Mouse (Mus musculus) left cerebral cortex, postnatal 25 days (tissue): ENCODE results near the gene Vmn1r32. TPM values are rescaled to one million over a fixed set of nuclear protein-coding genes. Genes with fewer than 3 reads are reported as not detected.
A peak's percentile ranks its signal among the peaks of the same experiment; 100 is the strongest.

Experiments
- DNase-seq, 2 experiments: peaks; one replicate each; pipeline ENCODE4 v3.0.0; 2022; ENCODE audit warnings: low spot score in 2 of 2, mixed read lengths in 1 of 2
- intact Hi-C: fragments of 180-260 bp; cut with DNase I; formaldehyde crosslinking; loops from one replicate; pipeline ENCODE4 v1.15.1; 2025
- total RNA-seq, 2 experiments: library from RNA; stranded (reverse); gene quantifications; 2 replicates each; pipeline ENCODE4 v1.2.3; 2021

The Vmn1r32 gene
- not detected for total RNA-seq

DNA sequence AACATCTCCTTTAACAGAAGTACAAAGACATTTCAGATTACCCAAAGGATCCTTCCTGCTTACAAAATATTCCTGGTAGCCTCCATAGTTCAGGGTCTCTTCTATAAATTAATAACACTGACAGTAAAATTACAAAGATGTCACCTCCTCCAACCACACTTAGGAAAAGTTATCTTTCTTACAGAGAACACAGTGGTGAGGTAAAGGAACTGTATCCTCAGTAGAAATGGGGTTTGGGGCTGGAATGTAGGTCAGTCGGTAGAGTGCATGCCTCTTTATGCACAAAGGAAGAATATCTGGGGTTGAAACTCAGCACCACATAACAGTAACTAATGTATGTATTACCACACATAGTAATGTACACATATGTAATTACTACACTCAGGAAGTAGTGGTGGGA is at the start of gene Vmn1r32:
Vmn1r32 (minus strand) TSS at position 101 of the 400 bp plus-strand sequence.
- intact Hi-C loops: no loop called here
- no peak for DNase-seq

DNA sequence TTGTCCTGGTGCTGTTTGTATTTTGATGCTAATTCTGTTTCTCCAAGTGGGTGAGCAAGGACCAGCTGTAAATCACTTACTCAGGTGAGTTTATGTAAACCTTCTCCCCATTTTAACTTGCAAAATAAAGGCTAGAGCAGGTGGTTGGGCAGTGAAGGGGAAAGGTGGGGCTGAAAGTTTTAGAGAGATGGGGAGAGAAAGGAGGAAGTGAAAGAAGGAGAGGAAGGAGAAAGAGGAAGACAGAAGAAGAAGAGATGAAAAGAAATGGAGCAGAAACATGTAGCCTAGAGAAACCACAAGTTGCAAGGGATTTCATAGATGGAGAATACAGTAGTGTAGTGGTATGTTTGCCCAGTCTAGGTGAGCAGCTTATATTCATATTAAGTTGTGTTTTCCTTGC is 35.9 kb upstream of the Vmn1r32 start:
- no peak for DNase-seq
- intact Hi-C loops: no loop called here

DNA sequence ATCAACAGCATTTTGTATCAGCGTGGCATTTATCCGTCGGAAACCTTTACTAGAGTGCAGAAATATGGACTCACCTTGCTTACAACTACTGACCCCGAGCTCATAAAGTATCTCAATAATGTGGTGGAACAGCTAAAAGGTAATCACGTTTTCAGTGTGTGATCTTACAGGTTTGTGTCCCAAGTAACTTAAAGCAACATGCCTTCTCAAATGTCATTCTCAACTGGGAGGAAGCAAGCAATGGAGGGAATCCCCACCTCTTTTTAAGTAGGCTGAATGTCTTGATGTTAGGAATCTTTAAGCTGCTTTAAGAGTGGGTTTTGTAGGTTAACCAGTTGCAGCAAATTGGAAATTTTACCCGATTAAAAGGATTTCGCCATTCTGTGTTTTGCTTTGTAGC is 23.9 kb downstream of the Vmn1r32 start:
- DNase-seq: no peak
- intact Hi-C loops: loop anchor here (5.0 kb wide), 1 partner anchor 631 kb away; no protein-coding TSS in a partner anchor

DNA sequence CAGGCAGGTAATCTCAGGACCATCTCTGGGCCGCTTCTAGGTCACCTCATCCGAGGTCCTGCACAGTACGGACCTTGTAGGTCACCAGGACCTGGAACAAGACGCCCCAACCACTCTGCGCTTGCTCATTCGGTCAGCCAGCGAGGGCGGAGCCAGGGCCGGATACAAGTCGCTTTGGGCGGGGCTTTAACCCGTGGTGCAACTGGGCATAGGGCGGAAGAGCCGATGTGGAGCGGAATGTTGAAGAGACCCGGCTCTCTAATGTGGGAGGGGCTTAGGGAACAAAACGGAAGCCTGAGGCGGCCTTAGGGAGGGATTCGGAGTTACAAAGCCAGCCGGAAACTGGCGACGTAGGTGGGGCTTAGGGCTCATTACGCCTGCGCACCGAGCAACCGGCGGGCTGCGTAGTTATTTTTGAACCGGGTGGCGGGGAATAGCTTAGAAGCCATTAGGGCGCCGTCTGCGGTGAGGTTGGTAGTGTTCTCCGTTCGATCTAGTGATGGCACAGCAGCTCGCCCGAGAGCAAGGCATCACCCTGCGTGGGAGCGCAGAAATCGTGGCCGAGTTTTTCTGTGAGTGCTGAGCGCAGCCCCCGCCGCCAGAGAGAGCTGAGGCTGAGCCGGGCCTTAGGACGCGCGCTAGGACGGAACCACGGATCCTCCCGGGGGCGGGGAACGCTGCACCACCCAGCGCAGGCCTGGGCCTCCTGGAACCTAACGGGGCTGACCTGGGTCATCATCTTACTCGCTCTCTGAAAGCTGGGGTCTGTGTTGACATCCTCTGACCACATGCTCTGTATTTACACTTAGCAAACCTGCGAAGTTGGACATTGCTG is 24.7 kb downstream of the Vmn1r32 start, which contains the start of gene Mad2l1:
Mad2l1 (plus strand) TSS at position 363 of the 835 bp plus-strand sequence.
- peak; percentile 94 to 99 for DNase-seq
- intact Hi-C loops: loop anchor here (5.0 kb wide), 1 partner anchor 632 kb away; no protein-coding TSS in a partner anchor

DNA sequence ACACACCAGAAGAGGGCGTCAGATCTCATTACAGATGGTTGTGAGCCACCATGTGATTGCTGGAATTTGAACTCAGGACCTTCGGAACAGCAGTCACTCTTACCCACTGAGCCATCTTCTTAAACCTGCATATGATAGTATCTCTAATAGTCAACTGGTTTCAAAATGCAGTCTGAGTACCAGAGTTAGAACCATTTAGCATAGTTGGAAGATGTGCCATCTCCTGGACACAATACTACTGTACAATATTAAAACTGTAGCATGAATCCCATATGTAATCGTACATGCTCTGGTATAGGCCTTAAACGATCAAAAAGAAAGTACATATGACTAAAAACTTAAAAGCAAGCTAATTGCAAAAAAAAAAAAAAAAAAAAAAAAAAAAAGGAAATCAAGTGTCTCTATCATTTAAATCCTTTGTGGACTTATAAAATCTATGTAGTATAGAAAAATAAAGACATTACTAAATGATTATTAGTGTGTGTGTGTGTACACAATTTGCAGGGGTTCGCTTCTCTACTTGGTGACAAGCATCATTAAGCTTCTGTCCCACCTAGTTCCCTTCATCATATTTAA is 25.4 kb downstream of the Vmn1r32 start:
- intact Hi-C loops: loop anchor here (5.0 kb wide), 2 partner anchors 1022 to 1407 kb away; no protein-coding TSS in a partner anchor
- peak in 1 of 2 experiments; percentile 6 for DNase-seq

DNA sequence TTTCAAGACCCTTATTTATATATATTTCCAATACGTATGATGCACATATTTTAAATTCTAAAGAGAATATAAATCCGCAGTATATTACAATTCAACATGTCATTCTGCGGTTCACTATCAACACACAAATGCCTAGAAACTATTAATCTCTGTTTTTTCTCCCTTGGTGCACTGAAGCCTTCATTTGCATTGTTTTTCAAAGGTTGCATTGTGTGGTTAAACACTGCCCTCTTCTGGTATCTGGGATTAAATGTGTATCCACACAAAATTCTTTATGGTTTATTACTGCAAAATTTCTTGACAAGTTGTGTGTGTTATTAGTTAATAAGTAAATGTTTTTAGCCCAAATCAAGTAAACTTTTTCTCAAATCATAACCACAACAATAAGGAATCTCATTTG is 26.7 kb downstream of the Vmn1r32 start:
- intact Hi-C loops: loop anchor here (2.0 to 5.0 kb wide), 3 partner anchors 882 to 1406 kb away; no protein-coding TSS in a partner anchor
- DNase-seq: peak; percentile 16 to 64

DNA sequence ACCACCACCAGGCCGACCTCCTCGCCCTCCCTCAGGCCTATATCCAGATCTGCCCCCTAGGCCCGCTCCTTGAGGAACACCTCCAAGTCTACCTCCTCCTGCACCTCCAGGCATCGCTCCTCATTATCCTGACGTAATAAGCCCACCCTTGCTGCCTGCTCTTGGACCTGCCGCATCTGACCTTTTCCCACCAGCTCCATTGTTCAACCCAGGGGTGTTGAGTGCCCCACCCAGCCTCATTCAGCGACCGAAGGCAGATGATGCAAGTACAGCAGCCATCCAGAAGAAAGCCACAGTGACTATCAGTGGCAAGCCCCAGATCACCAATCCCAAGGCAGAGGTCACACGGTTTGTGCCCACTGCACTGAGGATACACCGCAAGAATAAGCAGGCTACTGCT is 31.5 kb downstream of the Vmn1r32 start:
- no peak for DNase-seq
- intact Hi-C loops: no loop called here

DNA sequence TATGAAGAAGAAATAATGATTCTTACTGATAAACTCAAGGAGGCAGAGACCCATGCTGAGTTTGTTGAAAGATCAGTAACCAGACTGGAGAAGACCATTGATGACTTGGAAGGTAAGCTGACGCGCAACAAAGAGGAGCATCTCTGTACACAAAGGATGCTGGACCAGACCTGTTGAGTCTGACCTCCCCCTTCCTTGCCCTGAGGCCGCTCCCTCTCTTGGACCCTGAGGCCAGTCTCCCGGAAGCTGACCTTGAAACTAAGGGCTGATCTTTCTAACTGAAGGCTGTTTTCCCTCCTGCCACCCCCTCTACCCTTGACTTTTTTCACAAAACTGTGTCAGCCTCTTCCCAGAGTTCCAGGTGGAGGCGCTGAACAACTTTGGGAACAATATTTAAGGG is 43.5 kb downstream of the Vmn1r32 start:
- intact Hi-C loops: no loop called here
- DNase-seq: no peak

Other genes with a start within 250 kb of the Vmn1r32 start
- gene Mad2l1, start 24.7 kb downstream of the Vmn1r32 start, total RNA-seq: 1 to 10 TPM; 8.5 to 8.9 TPM
- not detected for gene Vmn1r33, start 58.2 kb upstream of the Vmn1r32 start, total RNA-seq
- gene Vmn1r34, start 83.8 kb upstream of the Vmn1r32 start, total RNA-seq: not detected
- gene Vmn1r35, start 125.8 kb upstream of the Vmn1r32 start, total RNA-seq: not detected
- gene Vmn1r36, start 159.1 kb upstream of the Vmn1r32 start, total RNA-seq: not detected
- gene Vmn1r37, start 169.3 kb upstream of the Vmn1r32 start, total RNA-seq: not detected
- gene Vmn1r38, start 222.5 kb upstream of the Vmn1r32 start, total RNA-seq: not detected